Mouse (Mus musculus): ENCODE results near the gene Serp2.

- TF ChIP-seq CTCF (IDR thresholded peaks at IDR 0.05; ENCODE audit: borderline replicate concordance, control insufficient read depth, extremely low read depth, insufficient read depth, low read length, poor library complexity) = no peak
- TF ChIP-seq POLR2A (IDR thresholded peaks at IDR 0.05; ENCODE audit: control insufficient read depth, extremely low read depth, insufficient read depth, low read length, poor library complexity) = no peak
Measured at GRCm38 (mm10) chr14:76533170-76533815, 23.4 kb downstream of the Serp2 start.

All from thymus, adult 2 months (tissue).